15 mouse cellular contexts compared by ENCODE assay signal in genomic region chr6:108477602-108478001, GRCm38 (mm10).
DNase-seq lines count a peak whose midpoint lies in the region; ATAC-seq and TF ChIP-seq lines count a peak whose summit lies in the region.
"Had no signal": no experiment of that assay in that cellular context is flagged by ENCODE, and none has a peak within 500 bp of the region (broad histone marks: within the 10 kb centered on the region; RNA-seq: fewer than 3 reads in every experiment).

No protein-coding gene starts in this region.

- TF ChIP-seq CTCF in gastrocnemius, adult 2 months (IDR thresholded peaks at IDR 0.05), result no peak

- no peak overlapping the region for H3K9ac ChIP-seq in liver, embryonic 12.5 days
- no peak overlapping the region for H3K9ac ChIP-seq in liver, embryonic 11.5 days (ENCODE audit: low read depth, low read length)
- H3K9ac ChIP-seq: embryonic facial prominence, embryonic 12.5 days; midbrain, embryonic 12.5 days had no signal

- ATAC-seq in liver, embryonic 12.5 days, result 0 out of 2 replicates have a peak, but pooled peaks have one; percentile 18
- no peak for ATAC-seq in liver, embryonic 11.5 days (replicated peaks; ENCODE audit: low FRiP score)
- ATAC-seq in megakaryocyte, adult 5-6 weeks (ENCODE audit: poor library complexity, severe bottlenecking), result peak; percentile 69

- no peak for DNase-seq in gastrocnemius, adult 2 months
- no peak for DNase-seq in gastrocnemius, postnatal 4 days (ENCODE audit: low spot score in 2 of 2)
- DNase-seq in liver, embryonic 11.5 days (ENCODE audit: low spot score), result no peak
- DNase-seq in gastrocnemius, postnatal 36 days, result no peak
- DNase-seq in urinary bladder, postnatal 10 days (ENCODE audit: low spot score), result no peak
- DNase-seq: B cell, adult 2 months; cerebellum, adult 2 months; kidney, postnatal 14 days; right cerebral cortex, postnatal 25 days; thymus, adult 18-20 months had no signal

- H3K9me3 ChIP-seq in liver, embryonic 12.5 days (replicated peaks), result no peaks in the 10 kb centered on the region
- H3K9me3 ChIP-seq in liver, embryonic 11.5 days (ENCODE audit: control insufficient read depth, low read length), result no peaks in the 10 kb centered on the region
- H3K9me3 ChIP-seq: embryonic facial prominence, embryonic 12.5 days; midbrain, embryonic 12.5 days had no signal

- intact Hi-C loops in gastrocnemius, adult 2 months (cut with DNase I), result no loop called here
- intact Hi-C loops in gastrocnemius, postnatal 36 days (cut with DNase I), result no loop called here

- H3K27me3 ChIP-seq in liver, embryonic 12.5 days (replicated peaks), result no peaks in the 10 kb centered on the region
- H3K27me3 ChIP-seq in liver, embryonic 11.5 days (replicated peaks; ENCODE audit: control insufficient read depth, insufficient read depth, low read length), result no peaks in the 10 kb centered on the region
- H3K27me3 ChIP-seq: embryonic facial prominence, embryonic 12.5 days; midbrain, embryonic 12.5 days had no signal

- no peak overlapping the region for H3K4me2 ChIP-seq in liver, embryonic 12.5 days
- H3K4me2 ChIP-seq in liver, embryonic 11.5 days, result no peak overlapping the region
- H3K4me2 ChIP-seq: embryonic facial prominence, embryonic 12.5 days; midbrain, embryonic 12.5 days had no signal

- peak overlapping the region; percentile 69; the same call in 1 of the 2 replicates for H3K27ac ChIP-seq in gastrocnemius, adult 2 months
- H3K27ac ChIP-seq in liver, embryonic 12.5 days, result no peak overlapping the region
- no peak overlapping the region for H3K27ac ChIP-seq in liver, embryonic 11.5 days (ENCODE audit: low read depth, low read length)
- H3K27ac ChIP-seq in brown adipose tissue, adult 24 weeks (replicated peaks; ENCODE audit: low read depth, low read length), result peak overlapping the region; percentile 82
- H3K27ac ChIP-seq: embryonic facial prominence, embryonic 12.5 days; midbrain, embryonic 12.5 days had no signal

- H3K4me3 ChIP-seq in gastrocnemius, adult 2 months, result no peak overlapping the region
- no peak overlapping the region for H3K4me3 ChIP-seq in liver, embryonic 12.5 days
- H3K4me3 ChIP-seq in liver, embryonic 11.5 days (ENCODE audit: low read depth, low read length), result no peak overlapping the region
- no peak overlapping the region for H3K4me3 ChIP-seq in brown adipose tissue, adult 24 weeks (ENCODE audit: insufficient read depth, low read depth, low read length)
- H3K4me3 ChIP-seq: embryonic facial prominence, embryonic 12.5 days; midbrain, embryonic 12.5 days had no signal

- WGBS in liver, embryonic 12.5 days (ENCODE audit: insufficient replicate concordance), result 78% methylated on average over 6 of the region's 6 CpGs
- 90% methylated on average over 6 of the region's 6 CpGs for WGBS in liver, embryonic 11.5 days

- H3K4me1 ChIP-seq in liver, embryonic 12.5 days, result 0 out of 2 replicates have a peak, but pooled peaks cover 10% of the 10 kb centered on the region
- no peaks in the 10 kb centered on the region for H3K4me1 ChIP-seq in liver, embryonic 11.5 days (replicated peaks; ENCODE audit: control insufficient read depth, insufficient read depth, low read length)
- H3K4me1 ChIP-seq in brown adipose tissue, adult 24 weeks (ENCODE audit: control insufficient read depth, insufficient read depth, insufficient read length, low read length), result peaks cover 8% of the 10 kb centered on the region
- H3K4me1 ChIP-seq: embryonic facial prominence, embryonic 12.5 days; midbrain, embryonic 12.5 days had no signal

- H3K36me3 ChIP-seq in liver, embryonic 12.5 days, result peaks cover 9% of the 10 kb centered on the region; the same call in 1 of the 2 replicates
- H3K36me3 ChIP-seq in liver, embryonic 11.5 days (ENCODE audit: control insufficient read depth, insufficient read depth, low read length), result no peaks in the 10 kb centered on the region; the same call in 1 of the 2 replicates
- H3K36me3 ChIP-seq: midbrain, embryonic 12.5 days had no signal

Comparison
In these comparisons a context has a peak if more than half of its experiments do, and no peak if none do; other contexts are left out.
1. H3K27ac ChIP-seq: peak in gastrocnemius, adult 2 months (single experiment) and brown adipose tissue, adult 24 weeks (single experiment); none in liver, embryonic 12.5 days (single experiment) and liver, embryonic 11.5 days (single experiment).